Mouse (Mus musculus): ENCODE results near the gene Vmn1r77.
"Not testable (repeated sequence)": the region's sequence is repeated elsewhere in the genome, so short reads cannot be mapped to it uniquely, and the experiment has no call there.

Vmn1r77 gene

DNA sequence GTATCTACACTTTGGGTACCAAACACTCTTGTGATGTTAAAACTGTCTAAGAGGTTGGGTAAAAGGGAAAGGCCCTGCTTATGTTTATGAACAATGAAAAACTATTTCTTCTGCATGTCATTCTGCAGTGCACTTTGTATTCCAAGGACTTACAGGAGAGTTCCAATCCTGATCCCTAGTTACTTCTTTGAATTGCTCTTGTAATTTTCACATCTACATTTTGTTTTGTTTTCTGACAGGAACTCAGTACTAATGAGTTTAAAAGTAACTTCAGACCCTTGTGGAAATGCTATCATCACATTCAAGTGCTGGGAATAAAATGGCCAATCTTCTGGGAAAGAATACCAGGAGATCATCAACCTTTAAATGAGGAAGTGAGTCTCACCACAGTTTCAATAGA, at the start of gene Vmn1r77:
TSS of gene Vmn1r77 (plus strand) at position 301 of the 400 bp plus-strand sequence.
- not testable (repeated sequence) for DNase-seq (ENCODE audit: low spot score)

- not testable (repeated sequence) for DNase-seq (ENCODE audit: low spot score)
Measured at GRCm38 (mm10) chr7:12011491-12011890, 25.1 kb upstream of the Vmn1r77 start.

DNA sequence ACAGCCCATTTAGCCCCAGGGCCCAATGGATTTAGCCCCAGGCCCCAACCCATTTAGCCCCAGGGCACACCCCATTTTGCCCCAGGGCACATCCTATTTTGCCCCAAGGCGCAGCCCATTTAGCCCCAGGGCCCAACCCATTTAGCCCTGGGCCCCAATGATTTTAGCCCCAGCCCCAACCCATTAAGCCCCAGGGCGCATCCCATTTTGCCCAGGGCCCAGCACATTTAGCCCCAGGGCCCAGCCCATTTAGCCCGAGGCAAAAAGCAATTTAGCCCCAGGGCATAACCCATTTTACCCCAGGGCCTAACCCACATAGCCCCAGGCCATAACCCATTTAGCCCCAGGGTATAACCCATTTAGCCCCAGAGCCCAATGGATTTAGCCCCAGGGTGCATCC, 24.2 kb upstream of the Vmn1r77 start:
- not testable (repeated sequence) for DNase-seq (ENCODE audit: low spot score)

DNA sequence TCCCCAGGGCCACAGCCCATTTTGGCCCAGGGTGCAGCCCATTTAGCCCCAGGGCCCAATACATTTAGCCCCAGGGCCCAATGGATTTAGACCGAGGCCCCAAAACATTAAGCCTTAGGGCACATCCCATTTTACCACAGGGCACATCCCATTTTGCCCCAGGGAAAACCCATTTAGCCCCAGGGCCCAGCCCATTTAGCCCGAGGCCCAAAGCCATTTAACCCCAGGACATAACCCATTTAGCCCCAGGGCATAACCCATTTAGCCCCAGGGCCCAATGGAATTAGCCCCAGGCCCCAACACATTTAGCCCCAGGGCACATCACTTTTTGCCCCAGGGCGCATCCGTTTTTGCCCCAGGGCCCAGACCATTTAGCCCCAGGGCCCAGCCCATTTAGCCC, 23.4 kb upstream of the Vmn1r77 start:
- DNase-seq (ENCODE audit: low spot score), result no peak

DNA sequence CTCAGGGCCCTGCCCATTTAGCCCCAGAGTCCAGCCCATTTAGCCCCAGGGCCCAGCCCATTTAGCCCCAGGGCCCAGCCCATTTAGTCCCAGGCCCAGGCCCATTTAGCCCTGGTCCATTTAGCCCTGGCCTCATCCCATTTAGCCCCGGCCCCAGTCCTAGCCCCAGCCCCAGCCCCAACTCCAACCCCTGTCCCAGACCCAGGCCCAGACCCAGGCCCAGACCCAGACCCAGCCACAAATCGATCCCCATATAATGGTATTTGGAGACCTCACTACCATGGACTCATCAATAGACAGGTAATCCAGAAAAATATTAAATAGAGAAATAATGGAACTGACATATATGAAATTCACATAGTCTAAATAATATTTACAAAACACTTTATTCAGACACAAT, 18.7 kb upstream of the Vmn1r77 start:
- not testable (repeated sequence) for DNase-seq (ENCODE audit: low spot score)

DNA sequence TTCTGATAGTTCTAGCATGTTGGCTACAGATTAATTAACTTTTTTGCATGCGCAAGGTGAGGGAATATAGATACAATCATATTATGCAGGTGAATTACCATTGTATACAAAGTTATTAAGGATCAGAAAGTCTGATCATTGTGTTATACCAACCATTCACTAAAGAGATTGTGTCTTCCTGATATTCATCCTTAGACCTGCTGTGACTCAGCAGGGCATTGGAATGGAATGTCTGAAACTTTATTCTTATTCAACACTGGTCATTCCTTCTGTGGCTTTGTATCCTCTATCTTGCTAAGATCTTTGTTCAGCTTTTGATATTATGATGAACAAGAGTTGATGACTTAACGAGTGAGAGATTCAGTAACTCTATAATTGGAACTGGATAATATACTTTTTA, 4.1 kb downstream of the Vmn1r77 start:
- no peak for DNase-seq (ENCODE audit: low spot score)

Data from yolk sac, embryonic 10.5 days (tissue).